Mouse (Mus musculus): ENCODE data around the gene Hmg20b.

GRCm38 (mm10) chr10:81342686-81343505, 7.4 kb downstream of the Hmg20b start, which contains the start of gene Gipc3:
- TF ChIP-seq POLR2A (IDR thresholded peaks at IDR 0.05; ENCODE audit: borderline replicate concordance, insufficient read depth, low read length) (no peak), CTCF (IDR thresholded peaks at IDR 0.05; ENCODE audit: borderline replicate concordance, insufficient read depth, low read depth, low read length) (no peak)

Data from cerebellum, adult 2 months (tissue).